Mouse (Mus musculus) hindbrain, embryonic 11.5 days (tissue): ENCODE results near the gene Pde10a. TPM values are rescaled to one million over a fixed set of nuclear protein-coding genes. Genes with fewer than 3 reads are reported as not detected.

Experiments used
- ATAC-seq: fragments of 200-750 bp; cut with Nextera tagmentation; 2 replicates; pipeline ENCODE4 v1.8.0; 2017; ENCODE audit warnings: mild to moderate bottlenecking, moderate TSS enrichment, moderate library complexity; ENCODE audit not compliant: low FRiP score
- DNase-seq: peaks from one replicate; pipeline ENCODE4 v3.0.0-alpha.2; 2015; ENCODE audit warnings: low spot score
- H3K27ac ChIP-seq: fragments of 300-500 bp; sonication (generic); 2 replicates; pipeline ENCODE4 v1.5.1; 2014; ENCODE audit warnings: mild to moderate bottlenecking, low read depth, low read length
- H3K27me3 ChIP-seq: fragments of 300-500 bp; sonication (generic); 2 replicates; pipeline ENCODE4 v1.6.1; 2014; ENCODE audit warnings: mild to moderate bottlenecking, low read length, moderate library complexity, mixed read lengths; ENCODE audit not compliant: control insufficient read depth, insufficient read depth
- H3K36me3 ChIP-seq: fragments of 300-500 bp; sonication (generic); 2 replicates; pipeline ENCODE4 v1.6.1; 2014; ENCODE audit warnings: mild to moderate bottlenecking, low read length, moderate library complexity, mixed read lengths; ENCODE audit not compliant: control insufficient read depth, insufficient read depth
- H3K4me1 ChIP-seq: fragments of 300-500 bp; sonication (generic); replicated peaks from 2 replicates; pipeline ENCODE4 v1.6.1; 2014; ENCODE audit warnings: low read length, mixed read lengths; ENCODE audit not compliant: control insufficient read depth, insufficient read depth
- H3K4me2 ChIP-seq: fragments of 300-500 bp; sonication (generic); replicated peaks from 2 replicates; pipeline ENCODE4 v1.6.1; 2014; ENCODE audit warnings: mild to moderate bottlenecking, low read depth, low read length
- H3K4me3 ChIP-seq: fragments of 300-500 bp; sonication (generic); 2 replicates; pipeline ENCODE4 v1.5.1; 2014; ENCODE audit warnings: low read depth, low read length
- H3K9ac ChIP-seq: fragments of 300-500 bp; sonication (generic); 2 replicates; pipeline ENCODE4 v1.6.1; 2014; ENCODE audit warnings: low read depth, low read length
- H3K9me3 ChIP-seq: fragments of 300-500 bp; sonication (generic); 2 replicates; pipeline ENCODE4 v1.6.1; 2016; ENCODE audit warnings: low read length; ENCODE audit not compliant: control insufficient read depth
- WGBS: fragments of 180-500 bp; shearing (Covaris S2); extraction: QIAGEN DNeasy Blood & Tissue Kit; methylation state at CpG from one replicate; pipeline ENCODE4 v1.1.7; 2014; 5-methylcytosine and 5-hydroxymethylcytosine counted together
- polyA plus RNA-seq: library from polyadenylated mRNA; unstranded; fragments of >200 nt; fragmentation: Nextera tagmentation; extraction: Ambion mirVana; gene quantifications from 2 replicates; pipeline ENCODE4 v1.2.1, GENCODE M21; 2014

Pde10a gene
- polyA plus RNA-seq, 1 experiment from 2014 or later = 7.6 TPM

DNA sequence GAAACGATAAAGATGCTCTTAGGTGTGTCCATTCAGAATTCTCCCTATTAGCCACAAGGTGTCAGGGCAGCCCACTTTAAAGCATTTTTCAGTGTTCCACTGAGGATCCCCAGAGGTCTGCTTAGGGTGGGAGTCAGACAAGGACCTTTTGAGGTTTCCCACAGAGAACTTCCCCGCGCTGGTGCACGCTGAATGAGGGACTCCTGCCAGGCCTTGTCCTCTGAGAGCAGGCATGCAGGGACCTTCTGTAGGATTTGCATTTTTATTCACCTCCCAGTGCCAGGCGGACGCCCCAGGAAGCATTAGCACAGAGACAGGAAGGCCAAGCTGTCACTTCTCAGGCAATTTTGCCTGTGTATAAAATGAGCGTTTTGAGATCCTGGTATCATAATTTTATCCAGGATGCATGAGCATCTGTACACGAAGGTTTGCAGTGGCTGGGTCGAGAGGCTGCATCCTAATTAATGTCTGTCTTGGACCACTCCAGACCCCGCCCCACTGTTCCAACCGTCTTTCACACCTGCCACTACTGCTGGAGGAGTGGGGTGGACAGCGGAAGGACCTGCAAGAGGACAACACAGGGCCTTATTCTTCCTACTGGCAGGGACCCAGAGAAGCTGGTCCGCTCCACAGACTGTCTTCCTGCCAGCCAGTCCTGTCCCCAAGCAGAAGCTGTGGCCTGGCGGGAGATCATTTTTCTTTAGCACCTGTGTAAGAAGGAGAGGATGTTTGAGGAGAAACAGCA lies 498.2 kb downstream of the Pde10a start:
- no peak overlapping the region for H3K4me3 ChIP-seq
- no peaks in the 10 kb centered on the region for H3K4me1 ChIP-seq
- H3K9me3 ChIP-seq = no peaks in the 10 kb centered on the region
- no peaks in the 10 kb centered on the region for H3K36me3 ChIP-seq
- WGBS = 38% methylated on average over 14 of the region's 14 CpGs
- ATAC-seq (no peak), DNase-seq (peak; percentile 34)
- H3K27ac ChIP-seq = no peak overlapping the region
- H3K9ac ChIP-seq = no peak overlapping the region
- no peaks in the 10 kb centered on the region for H3K27me3 ChIP-seq
- H3K4me2 ChIP-seq = no peak overlapping the region

DNA sequence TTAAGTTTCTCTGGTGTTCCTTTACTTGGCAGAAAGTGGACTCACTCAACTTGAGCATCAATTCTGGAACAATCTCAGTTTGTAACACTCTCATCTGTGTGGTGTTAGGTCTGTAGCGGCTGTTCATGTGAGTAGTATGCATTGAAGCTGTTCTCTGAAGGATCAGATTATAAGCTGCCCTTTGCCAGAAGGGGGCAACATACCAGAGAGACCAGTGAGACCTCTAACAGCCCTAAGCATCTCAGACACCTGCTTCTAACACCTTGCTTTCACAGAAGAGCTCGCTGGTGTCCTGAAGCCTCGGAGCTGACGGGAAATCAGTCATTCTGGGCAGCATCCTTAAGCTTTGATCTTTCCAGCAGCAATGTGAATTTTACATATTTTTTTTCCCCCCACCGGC lies 505.0 kb downstream of the Pde10a start:
- Histone ChIP-seq H3K27ac (no peak overlapping the region), H3K4me2 (no peak overlapping the region), H3K4me3 (no peak overlapping the region), H3K9ac (no peak overlapping the region), H3K9me3 (no peaks in the 10 kb centered on the region), H3K4me1 (no peaks in the 10 kb centered on the region), H3K27me3 (no peaks in the 10 kb centered on the region), H3K36me3 (no peaks in the 10 kb centered on the region)
- WGBS = 73% methylated on average over 5 of the region's 5 CpGs
- ATAC-seq (no peak), DNase-seq (no peak)

DNA sequence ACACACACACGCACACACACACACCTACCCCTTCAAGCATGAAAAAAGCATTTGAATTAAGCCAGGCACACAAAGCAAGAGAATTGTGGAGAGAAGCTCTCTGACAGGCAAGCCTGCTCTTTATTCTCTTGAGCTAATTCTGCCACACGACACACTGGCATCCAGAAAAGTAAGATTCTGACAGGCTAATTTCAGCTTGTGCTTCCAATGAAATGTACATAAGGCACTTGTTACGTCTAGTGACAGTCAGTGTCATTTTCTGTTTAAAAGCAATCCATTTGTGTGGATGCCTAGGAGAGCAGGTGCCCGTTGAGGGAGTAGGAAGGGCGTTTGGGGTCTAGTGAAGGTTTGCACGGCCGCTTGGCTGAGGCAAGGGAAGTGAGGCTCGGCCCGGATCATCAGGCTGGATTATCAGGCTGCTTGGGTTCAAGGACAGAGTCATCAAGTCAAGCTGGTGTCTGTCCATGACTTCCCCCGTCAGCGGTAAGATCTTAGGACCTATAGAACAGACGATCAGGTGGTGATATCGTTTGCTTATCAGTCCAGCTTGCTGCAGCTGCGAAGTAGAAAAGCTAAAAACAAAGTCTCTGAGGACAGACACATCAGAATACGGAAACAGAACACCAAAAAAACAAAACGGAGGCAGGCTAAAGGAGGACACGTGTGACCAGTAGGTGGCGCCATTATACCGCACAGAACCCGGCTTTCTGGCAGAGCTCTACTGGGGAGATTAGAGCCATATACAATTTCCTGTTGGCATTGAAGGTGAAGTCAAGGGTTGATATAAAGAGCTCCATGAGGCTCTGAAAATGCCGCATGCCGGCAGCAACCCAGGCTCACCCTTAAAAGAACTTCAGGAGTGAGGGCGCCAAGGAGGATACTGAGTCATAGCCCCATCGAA lies 506.3 kb downstream of the Pde10a start:
- Histone ChIP-seq H3K9me3 (no peaks in the 10 kb centered on the region), H3K36me3 (no peaks in the 10 kb centered on the region), H3K4me2 (peak overlapping the region; percentile 18; the same call in 1 of the 2 replicates), H3K27ac (no peak overlapping the region), H3K4me1 (no peaks in the 10 kb centered on the region; the same call in 1 of the 2 replicates), H3K4me3 (no peak overlapping the region), H3K9ac (no peak overlapping the region; the same call in 1 of the 2 replicates), H3K27me3 (no peaks in the 10 kb centered on the region)
- ATAC-seq = no peak
- WGBS = 18% methylated on average over 24 of the region's 24 CpGs
- DNase-seq = peak; percentile 90

DNA sequence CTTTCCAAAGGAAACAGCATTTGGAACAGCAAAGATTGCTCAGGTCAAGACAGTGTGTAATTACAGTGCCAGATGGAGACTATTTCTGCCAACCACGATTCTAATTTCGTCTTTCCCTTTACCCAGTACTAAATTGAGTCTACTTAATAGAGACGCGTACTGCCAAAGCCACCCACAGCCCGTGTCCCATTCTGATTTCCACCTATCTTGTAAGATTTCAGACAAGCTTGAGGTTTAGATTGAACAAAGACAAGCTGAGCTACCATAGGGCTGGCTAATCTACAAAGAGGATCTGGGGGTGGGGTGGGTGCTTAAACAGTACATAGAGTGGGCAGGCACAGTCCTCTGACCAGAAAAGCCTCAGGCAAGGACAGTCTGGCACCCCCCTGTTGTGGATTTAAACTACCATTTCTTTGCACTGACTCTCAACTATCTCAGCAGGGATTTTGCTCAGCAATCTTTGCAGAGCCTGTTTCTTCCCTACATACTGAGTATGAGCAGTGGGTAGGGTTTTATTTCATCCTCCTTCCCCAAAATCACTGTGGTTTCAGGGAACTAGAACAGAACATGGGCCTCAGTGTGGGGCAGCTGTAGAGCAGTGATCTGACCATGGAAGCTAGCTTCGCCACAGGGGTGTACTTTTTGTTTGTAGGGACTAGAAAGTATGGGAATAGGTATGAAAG lies 507.3 kb downstream of the Pde10a start:
- H3K9me3 ChIP-seq = no peaks in the 10 kb centered on the region
- no peak overlapping the region for H3K9ac ChIP-seq
- DNase-seq = no peak
- H3K27me3 ChIP-seq = no peaks in the 10 kb centered on the region
- no peaks in the 10 kb centered on the region for H3K36me3 ChIP-seq
- no peaks in the 10 kb centered on the region; the same call in 1 of the 2 replicates for H3K4me1 ChIP-seq
- 75% methylated on average over 6 of the region's 6 CpGs for WGBS
- no peak overlapping the region for H3K4me2 ChIP-seq
- H3K27ac ChIP-seq = no peak overlapping the region
- no peak overlapping the region for H3K4me3 ChIP-seq
- ATAC-seq = no peak

DNA sequence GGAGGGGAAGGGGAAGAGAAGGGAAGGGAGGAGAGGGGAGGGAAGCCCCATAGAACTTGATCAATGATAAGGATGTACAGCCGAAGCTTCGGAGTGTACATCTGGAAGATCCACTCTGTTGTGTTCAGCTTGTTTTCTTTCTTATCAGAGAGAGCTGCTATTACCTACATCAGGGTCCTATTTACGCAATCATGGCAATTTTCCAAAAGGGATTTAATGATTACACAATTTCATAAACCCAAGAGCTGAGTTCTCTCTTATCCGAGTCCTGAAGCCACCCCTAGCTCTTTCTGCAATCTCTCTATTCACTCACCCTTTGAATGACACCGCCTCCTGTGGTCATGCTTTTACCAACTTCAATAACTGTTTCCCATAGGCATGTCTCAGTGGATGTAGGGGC lies 508.3 kb downstream of the Pde10a start:
- no peak for ATAC-seq
- 79% methylated on average over 5 of the region's 5 CpGs for WGBS
- DNase-seq = no peak

DNA sequence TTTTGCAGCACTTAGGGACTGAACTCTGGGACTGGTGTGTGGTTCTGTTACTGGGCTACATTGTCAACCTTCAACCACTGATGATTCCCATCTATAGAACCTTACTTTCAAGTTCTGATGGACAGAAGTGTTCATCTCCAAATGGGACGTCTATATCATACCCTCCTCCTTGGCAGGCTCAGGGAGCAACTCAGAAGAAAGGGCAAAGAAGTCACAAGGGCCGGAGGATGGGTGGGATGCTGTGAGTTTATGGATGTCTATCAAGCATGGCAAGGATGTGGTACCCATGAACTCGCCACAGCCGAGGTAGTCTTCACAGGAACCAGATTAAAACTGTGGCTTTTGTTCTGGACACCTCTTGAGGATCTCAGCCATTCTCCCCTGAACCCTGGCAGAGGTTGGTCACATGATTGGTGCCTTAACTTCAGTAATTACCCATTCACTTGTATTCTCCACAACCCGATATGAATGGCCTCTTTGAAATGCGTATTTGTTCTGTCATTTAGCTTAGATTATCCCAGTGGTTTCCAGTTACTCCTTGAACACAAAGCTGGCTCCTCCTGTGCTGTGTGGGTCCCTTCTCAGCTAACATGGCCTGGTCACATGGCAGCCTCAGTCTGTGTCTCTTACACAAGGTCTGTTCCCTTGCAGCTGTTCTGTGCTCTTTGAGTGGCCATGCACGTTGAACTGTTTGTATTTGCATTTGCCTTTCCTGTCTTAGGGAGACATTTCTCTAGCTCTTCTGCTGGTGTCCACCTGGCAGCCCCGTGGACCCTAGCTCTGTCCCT lies 510.6 kb downstream of the Pde10a start:
- Histone ChIP-seq H3K36me3 (no peaks in the 10 kb centered on the region), H3K4me3 (no peak overlapping the region), H3K4me1 (no peaks in the 10 kb centered on the region; the same call in 1 of the 2 replicates), H3K4me2 (no peak overlapping the region), H3K9me3 (no peaks in the 10 kb centered on the region), H3K9ac (no peak overlapping the region), H3K27me3 (no peaks in the 10 kb centered on the region), H3K27ac (no peak overlapping the region)
- DNase-seq (no peak), ATAC-seq (no peak)
- WGBS = 73% methylated on average over 8 of the region's 8 CpGs

More for the DNA sequence above, 508.3 kb downstream of the Pde10a start:
- Histone ChIP-seq H3K9me3 (no peaks in the 10 kb centered on the region), H3K4me3 (no peak overlapping the region), H3K36me3 (no peaks in the 10 kb centered on the region), H3K4me2 (no peak overlapping the region), H3K27ac (no peak overlapping the region), H3K27me3 (no peaks in the 10 kb centered on the region), H3K9ac (no peak overlapping the region), H3K4me1 (no peaks in the 10 kb centered on the region; the same call in 1 of the 2 replicates)
